Mouse (Mus musculus) erythroblast, embryonic 14.5 days (primary cell): ENCODE data around the gene Capn1.

Experiments
- GATA1 ChIP-seq: IDR thresholded peaks from 2 replicates; pipeline ENCODE4 v1.6.1; 2012; ENCODE audit warnings: low read length, inconsistent platforms, mixed read lengths
- TAL1 ChIP-seq: IDR thresholded peaks from 3 replicates; pipeline ENCODE4 v1.6.1; 2012; ENCODE audit warnings: low read length, inconsistent platforms, mixed read lengths

- TF ChIP-seq GATA1, result no peak
- TF ChIP-seq TAL1, result no peak
Measured at GRCm38 (mm10) chr19:5943404-5943803, 72.3 kb downstream of the Capn1 start.
